ENCODE assay signal across 24 mouse cellular contexts in genomic region chr8:61585746-61586145, GRCm38 (mm10).
"Had no signal": no experiment of that assay in that cellular context is flagged by ENCODE, and none has a peak within 500 bp of the region (broad histone marks: within the 10 kb centered on the region; RNA-seq: fewer than 3 reads in every experiment).

No protein-coding gene starts in this region.

- ATAC-seq: hindbrain, embryonic 16.5 days; inflammation-experienced regulatory T-cells, adult 6 months; intestine, embryonic 15.5 days; intestine, postnatal 0 days had no signal

- H3K4me3 ChIP-seq: heart, embryonic 10.5 days; heart, embryonic 12.5 days; hindbrain, embryonic 10.5 days; hindbrain, embryonic 12.5 days; intestine, embryonic 15.5 days; layer of hippocampus, adult 2 months; left cerebral cortex, adult 2 months; limb, embryonic 10.5 days; limb, embryonic 12.5 days; liver, embryonic 13.5 days had no signal

- H3K27ac ChIP-seq: heart, embryonic 10.5 days; hindbrain, embryonic 10.5 days; hindbrain, embryonic 12.5 days; hindbrain, embryonic 14.5 days; intestine, embryonic 15.5 days; layer of hippocampus, adult 2 months; left cerebral cortex, adult 2 months; limb, embryonic 10.5 days; limb, embryonic 12.5 days; liver, embryonic 13.5 days had no signal

- H3K27me3 ChIP-seq: heart, embryonic 12.5 days; hindbrain, embryonic 12.5 days; intestine, embryonic 15.5 days; limb, embryonic 12.5 days had no signal

- H3K4me2 ChIP-seq: heart, embryonic 12.5 days; hindbrain, embryonic 12.5 days; hindbrain, embryonic 14.5 days; intestine, embryonic 15.5 days; limb, embryonic 12.5 days; liver, embryonic 13.5 days had no signal

- H3K9ac ChIP-seq: heart, embryonic 12.5 days; hindbrain, embryonic 12.5 days; hindbrain, embryonic 14.5 days; intestine, embryonic 15.5 days; limb, embryonic 12.5 days; liver, embryonic 13.5 days had no signal

- H3K36me3 ChIP-seq: hindbrain, embryonic 12.5 days; intestine, embryonic 15.5 days; liver, embryonic 13.5 days had no signal

- H3K9me3 ChIP-seq: heart, embryonic 10.5 days; heart, embryonic 12.5 days; hindbrain, embryonic 10.5 days; hindbrain, embryonic 12.5 days; intestine, embryonic 15.5 days; limb, embryonic 10.5 days; limb, embryonic 12.5 days; liver, embryonic 13.5 days had no signal

- DNase-seq: gastrocnemius, postnatal 10 days; gastrocnemius, postnatal 25 days; heart, postnatal 10 days; heart, postnatal 4 days; kidney, adult 18-20 months; kidney, adult 8-10 months; kidney, postnatal 10 days; kidney, postnatal 25 days; kidney, postnatal 4 days; liver; liver, embryonic 13.5 days had no signal
